Mouse (Mus musculus) small intestine, adult 2 months (tissue): ENCODE data around the gene Hoxd8.

Experiments used
- CTCF ChIP-seq: fragments of 200-500 bp; IDR thresholded peaks from 2 replicates; pipeline ENCODE4 v1.5.1; 2012; ENCODE audit warnings: low read depth, mild to moderate bottlenecking, control low read depth, inconsistent platforms, low read length, moderate library complexity, mixed read lengths; ENCODE audit not compliant: insufficient replicate concordance, insufficient read length; ENCODE audit errors: extremely low read depth
- POLR2A ChIP-seq: fragments of 200-500 bp; IDR thresholded peaks from 2 replicates; pipeline ENCODE4 v1.6.1; 2012; ENCODE audit warnings: low read depth, mild to moderate bottlenecking, control low read depth, inconsistent platforms, low read length, moderate library complexity

GRCm38 (mm10) chr2:74671847-74672246 lies 32.6 kb upstream of the Hoxd8 start:
- TF ChIP-seq POLR2A = no peak
- no peak for TF ChIP-seq CTCF
